Mouse (Mus musculus): Measurements from ENCODE around the gene Suds3. TPM values are rescaled to one million over a fixed set of nuclear protein-coding genes. Genes with fewer than 3 reads are reported as not detected.

Gene Suds3
- polyA plus RNA-seq, 1 experiment from 2014 or later = 75.2 TPM

GRCm38 (mm10) chr5:117094431-117094830 is 21.5 kb downstream of the Suds3 start:
- Histone ChIP-seq H3K36me3 (peaks cover 75% of the 10 kb centered on the region), H3K4me1 (replicated peaks) (peaks cover 16% of the 10 kb centered on the region), H3K9me3 (replicated peaks) (no peaks in the 10 kb centered on the region), H3K4me2 (no peak overlapping the region), H3K9ac (no peak overlapping the region), H3K27ac (ENCODE audit: poor library complexity, severe bottlenecking) (no peak overlapping the region), H3K4me3 (no peak overlapping the region), H3K27me3 (replicated peaks) (no peaks in the 10 kb centered on the region)
- ATAC-seq (ENCODE audit: insufficient number of reproducible peaks, low FRiP score) = peak; percentile 55; the same call in 1 of the 2 replicates
- WGBS = 28% methylated on average over 7 of the region's 7 CpGs

GRCm38 (mm10) chr5:117089786-117090185 is 26.1 kb downstream of the Suds3 start:
- 18% methylated on average over 6 of the region's 6 CpGs for WGBS
- H3K36me3 ChIP-seq = peaks cover 40% of the 10 kb centered on the region
- H3K9me3 ChIP-seq (replicated peaks) = no peaks in the 10 kb centered on the region
- no peak overlapping the region for H3K9ac ChIP-seq
- no peak overlapping the region for H3K4me3 ChIP-seq
- H3K4me2 ChIP-seq = no peak overlapping the region
- H3K27me3 ChIP-seq (replicated peaks) = 0 out of 2 replicates have a peak, but pooled peaks cover 2% of the 10 kb centered on the region
- H3K4me1 ChIP-seq (replicated peaks) = peaks cover 31% of the 10 kb centered on the region
- H3K27ac ChIP-seq (ENCODE audit: poor library complexity, severe bottlenecking) = no peak overlapping the region
- no peak for ATAC-seq (ENCODE audit: insufficient number of reproducible peaks, low FRiP score)

GRCm38 (mm10) chr5:117089147-117089546 is 26.8 kb downstream of the Suds3 start:
- ATAC-seq (ENCODE audit: insufficient number of reproducible peaks, low FRiP score) = no peak
- no peak overlapping the region for H3K4me3 ChIP-seq
- H3K27ac ChIP-seq (ENCODE audit: poor library complexity, severe bottlenecking) = no peak overlapping the region
- 60% methylated on average over 3 of the region's 3 CpGs for WGBS
- H3K9ac ChIP-seq = no peak overlapping the region
- H3K9me3 ChIP-seq (replicated peaks) = no peaks in the 10 kb centered on the region
- H3K36me3 ChIP-seq = peaks cover 34% of the 10 kb centered on the region
- peaks cover 26% of the 10 kb centered on the region for H3K4me1 ChIP-seq (replicated peaks)
- H3K27me3 ChIP-seq (replicated peaks) = 0 out of 2 replicates have a peak, but pooled peaks cover 2% of the 10 kb centered on the region
- H3K4me2 ChIP-seq = no peak overlapping the region

DNA sequence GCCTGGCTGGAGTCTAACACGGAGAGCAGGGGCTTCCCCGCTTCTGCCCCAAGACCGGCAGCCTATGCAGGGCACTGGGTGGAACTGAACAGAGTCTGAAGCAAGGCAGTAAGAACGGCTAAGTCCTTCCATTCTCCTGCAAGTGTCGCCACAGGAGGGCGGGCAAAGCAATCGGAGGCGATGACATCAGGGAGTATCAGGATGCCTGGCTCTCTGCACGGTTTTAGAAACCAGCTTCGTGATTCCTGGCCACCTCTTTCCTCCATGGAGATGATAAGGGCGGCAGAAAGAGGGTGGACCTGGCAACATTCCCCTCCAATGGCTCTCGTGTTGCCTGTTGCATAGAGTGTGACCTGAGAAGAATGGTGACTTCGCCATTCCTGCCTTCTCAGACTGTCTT is 28.2 kb downstream of the Suds3 start:
- 5% methylated on average over 13 of the region's 13 CpGs for WGBS
- H3K9me3 ChIP-seq (replicated peaks) = no peaks in the 10 kb centered on the region
- H3K36me3 ChIP-seq = peaks cover 19% of the 10 kb centered on the region
- H3K27ac ChIP-seq (ENCODE audit: poor library complexity, severe bottlenecking) = no peak overlapping the region; the same call in 1 of the 2 replicates
- H3K4me3 ChIP-seq = peak overlapping the region; percentile 35
- H3K9ac ChIP-seq = peak overlapping the region; percentile 63
- peaks cover 26% of the 10 kb centered on the region for H3K4me1 ChIP-seq (replicated peaks)
- ATAC-seq (ENCODE audit: insufficient number of reproducible peaks, low FRiP score) = peak; percentile 62; the same call in 1 of the 2 replicates
- 0 out of 2 replicates have a peak, but pooled peaks cover 2% of the 10 kb centered on the region for H3K27me3 ChIP-seq (replicated peaks)
- H3K4me2 ChIP-seq = peak overlapping the region; percentile 74

DNA sequence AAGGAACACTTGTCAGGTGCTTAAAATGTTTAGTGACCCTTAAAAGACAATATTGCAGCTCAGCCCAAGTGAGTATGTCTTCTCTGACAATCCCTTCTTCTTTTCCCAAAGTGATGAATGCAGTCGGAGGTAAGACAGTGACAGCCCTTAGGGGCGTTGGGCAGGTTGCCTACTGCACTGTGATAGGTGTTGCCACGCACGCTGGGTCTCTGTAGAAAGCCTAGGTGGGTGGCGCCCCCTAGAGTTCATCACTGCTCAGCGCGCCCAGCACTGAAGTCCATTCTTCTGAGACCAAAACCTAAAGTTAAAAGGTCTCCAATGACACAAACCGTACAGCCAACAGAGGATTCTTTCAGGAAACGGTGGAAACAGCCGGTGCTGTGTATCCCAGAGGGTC is 46.4 kb downstream of the Suds3 start:
- Histone ChIP-seq H3K9ac (0 out of 2 replicates have a peak overlapping the region, but pooled peaks have one; percentile 12), H3K36me3 (no peaks in the 10 kb centered on the region), H3K4me1 (replicated peaks) (peaks cover 12% of the 10 kb centered on the region), H3K4me3 (0 out of 2 replicates have a peak overlapping the region, but pooled peaks have one; percentile 12), H3K27ac (ENCODE audit: poor library complexity, severe bottlenecking) (no peak overlapping the region), H3K4me2 (peak overlapping the region; percentile 61), H3K9me3 (replicated peaks) (peaks cover 9% of the 10 kb centered on the region), H3K27me3 (replicated peaks) (no peaks in the 10 kb centered on the region)
- 16% methylated on average over 10 of the region's 10 CpGs for WGBS
- no peak for ATAC-seq (ENCODE audit: insufficient number of reproducible peaks, low FRiP score)

GRCm38 (mm10) chr5:117068808-117069497 is 47.0 kb downstream of the Suds3 start:
- no peaks in the 10 kb centered on the region for H3K36me3 ChIP-seq
- no peak overlapping the region for H3K27ac ChIP-seq (ENCODE audit: poor library complexity, severe bottlenecking)
- H3K4me3 ChIP-seq = 0 out of 2 replicates have a peak overlapping the region, but pooled peaks have one; percentile 12
- peaks cover 9% of the 10 kb centered on the region for H3K9me3 ChIP-seq (replicated peaks)
- H3K4me1 ChIP-seq (replicated peaks) = peaks cover 12% of the 10 kb centered on the region
- WGBS = 33% methylated on average over 19 of the region's 19 CpGs
- no peak for ATAC-seq (ENCODE audit: insufficient number of reproducible peaks, low FRiP score)
- H3K9ac ChIP-seq = 0 out of 2 replicates have a peak overlapping the region, but pooled peaks have one; percentile 12
- no peaks in the 10 kb centered on the region for H3K27me3 ChIP-seq (replicated peaks)
- peak overlapping the region; percentile 61 for H3K4me2 ChIP-seq

- Histone ChIP-seq H3K27me3 (replicated peaks) (no peaks in the 10 kb centered on the region), H3K36me3 (no peaks in the 10 kb centered on the region), H3K4me2 (no peak overlapping the region), H3K4me3 (no peak overlapping the region), H3K4me1 (replicated peaks) (peaks cover 12% of the 10 kb centered on the region), H3K27ac (ENCODE audit: poor library complexity, severe bottlenecking) (no peak overlapping the region), H3K9ac (no peak overlapping the region), H3K9me3 (replicated peaks) (peaks cover 9% of the 10 kb centered on the region)
- no peak for ATAC-seq (ENCODE audit: insufficient number of reproducible peaks, low FRiP score)
- 74% methylated on average over 13 of the region's 13 CpGs for WGBS
These were observed 47.7 kb downstream of the Suds3 start for GRCm38 (mm10) chr5:117068181-117068580.

GRCm38 (mm10) chr5:117061251-117061650 is 54.7 kb downstream of the Suds3 start:
- Histone ChIP-seq H3K36me3 (no peaks in the 10 kb centered on the region), H3K4me2 (no peak overlapping the region), H3K27ac (ENCODE audit: poor library complexity, severe bottlenecking) (no peak overlapping the region), H3K27me3 (replicated peaks) (no peaks in the 10 kb centered on the region), H3K9me3 (replicated peaks) (no peaks in the 10 kb centered on the region), H3K4me1 (replicated peaks) (no peaks in the 10 kb centered on the region), H3K4me3 (no peak overlapping the region), H3K9ac (no peak overlapping the region)
- no peak for ATAC-seq (ENCODE audit: insufficient number of reproducible peaks, low FRiP score)
- 37% methylated on average over 2 of the region's 2 CpGs for whole genome bisulfite sequencing

- Histone ChIP-seq H3K4me2 (no peak overlapping the region), H3K9me3 (replicated peaks) (no peaks in the 10 kb centered on the region), H3K27ac (ENCODE audit: poor library complexity, severe bottlenecking) (no peak overlapping the region), H3K27me3 (replicated peaks) (no peaks in the 10 kb centered on the region), H3K36me3 (no peaks in the 10 kb centered on the region), H3K4me3 (no peak overlapping the region), H3K4me1 (replicated peaks) (no peaks in the 10 kb centered on the region), H3K9ac (no peak overlapping the region)
- WGBS = 66% methylated on average over 18 of the region's 18 CpGs
- no peak for ATAC-seq (ENCODE audit: insufficient number of reproducible peaks, low FRiP score)
These were observed 55.3 kb downstream of the Suds3 start for GRCm38 (mm10) chr5:117060484-117061130.

GRCm38 (mm10) chr5:117049940-117050339 is 66.0 kb downstream of the Suds3 start:
- Histone ChIP-seq H3K4me2 (no peak overlapping the region), H3K9ac (no peak overlapping the region), H3K4me3 (no peak overlapping the region), H3K27me3 (replicated peaks) (no peaks in the 10 kb centered on the region), H3K36me3 (no peaks in the 10 kb centered on the region), H3K4me1 (replicated peaks) (no peaks in the 10 kb centered on the region), H3K27ac (ENCODE audit: poor library complexity, severe bottlenecking) (no peak overlapping the region), H3K9me3 (replicated peaks) (no peaks in the 10 kb centered on the region)
- 72% methylated on average over 7 of the region's 7 CpGs for WGBS
- no peak for ATAC-seq (ENCODE audit: insufficient number of reproducible peaks, low FRiP score)

- H3K4me1 ChIP-seq (replicated peaks) = no peaks in the 10 kb centered on the region
- H3K9ac ChIP-seq = no peak overlapping the region
- H3K4me2 ChIP-seq = no peak overlapping the region
- no peak for ATAC-seq (ENCODE audit: insufficient number of reproducible peaks, low FRiP score)
- 0 out of 2 replicates have a peak, but pooled peaks cover 2% of the 10 kb centered on the region for H3K9me3 ChIP-seq (replicated peaks)
- 58% methylated on average over 10 of the region's 10 CpGs for WGBS
- H3K36me3 ChIP-seq = no peaks in the 10 kb centered on the region
- no peak overlapping the region for H3K4me3 ChIP-seq
- no peak overlapping the region for H3K27ac ChIP-seq (ENCODE audit: poor library complexity, severe bottlenecking)
- H3K27me3 ChIP-seq (replicated peaks) = no peaks in the 10 kb centered on the region
These were observed 70.8 kb downstream of the Suds3 start for GRCm38 (mm10) chr5:117045101-117045500.
